In genomic region chr10:84048706-84049105, GRCm38 (mm10) we compare ENCODE assay signal across 15 mouse cellular contexts.
DNase-seq lines count a peak whose midpoint lies in the region; ATAC-seq and TF ChIP-seq lines count a peak whose summit lies in the region.
"Had no signal": no experiment of that assay in that cellular context is flagged by ENCODE, and none has a peak within 500 bp of the region (broad histone marks: within the 10 kb centered on the region; RNA-seq: fewer than 3 reads in every experiment).

No protein-coding gene starts in this region.

- no peak overlapping the region for H3K4me3 ChIP-seq in embryonic facial prominence, embryonic 13.5 days
- H3K4me3 ChIP-seq in embryonic facial prominence, embryonic 10.5 days = no peak overlapping the region
- H3K4me3 ChIP-seq in limb, embryonic 14.5 days (replicated peaks; ENCODE audit: low read length) = no peak overlapping the region
- no peak overlapping the region for H3K4me3 ChIP-seq in forebrain, postnatal 0 days (ENCODE audit: low read depth, low read length)
- H3K4me3 ChIP-seq: forebrain, embryonic 10.5 days; intestine, embryonic 15.5 days; midbrain, embryonic 10.5 days had no signal

- no peak for DNase-seq in embryonic facial prominence, embryonic 10.5 days (ENCODE audit: low spot score)
- peak; percentile 27 for DNase-seq in lung, postnatal 10 days
- no peak for DNase-seq in lung, adult 18-20 months
- peak; percentile 71 to 82 for DNase-seq in cerebellum, postnatal 10 days
- peak; percentile 16 for DNase-seq in limb, embryonic 14.5 days (ENCODE audit: low spot score)
- DNase-seq in forebrain, postnatal 0 days = no peak
- no peak for DNase-seq in adrenal gland, postnatal 10 days
- DNase-seq: B cell, adult 2 months; heart, postnatal 14 days; kidney, postnatal 25 days; lung, postnatal 14 days had no signal

- no peaks in the 10 kb centered on the region for H3K27me3 ChIP-seq in embryonic facial prominence, embryonic 13.5 days
- H3K27me3 ChIP-seq in embryonic facial prominence, embryonic 10.5 days (replicated peaks; ENCODE audit: low read depth, poor library complexity, severe bottlenecking) = no peaks in the 10 kb centered on the region
- H3K27me3 ChIP-seq in limb, embryonic 14.5 days (ENCODE audit: control insufficient read depth, insufficient read depth, low read length) = no peaks in the 10 kb centered on the region
- no peaks in the 10 kb centered on the region for H3K27me3 ChIP-seq in forebrain, postnatal 0 days (ENCODE audit: insufficient read depth, low read length)
- H3K27me3 ChIP-seq: intestine, embryonic 15.5 days had no signal

- H3K9me3 ChIP-seq in embryonic facial prominence, embryonic 13.5 days = no peaks in the 10 kb centered on the region
- H3K9me3 ChIP-seq in embryonic facial prominence, embryonic 10.5 days = no peaks in the 10 kb centered on the region
- H3K9me3 ChIP-seq in limb, embryonic 14.5 days (ENCODE audit: control insufficient read depth, low read length) = no peaks in the 10 kb centered on the region
- H3K9me3 ChIP-seq in forebrain, postnatal 0 days (ENCODE audit: low read length) = no peaks in the 10 kb centered on the region
- H3K9me3 ChIP-seq: intestine, embryonic 15.5 days; midbrain, embryonic 10.5 days had no signal

- WGBS in embryonic facial prominence, embryonic 13.5 days = 57% methylated on average over 5 of the region's 5 CpGs
- 83% methylated on average over 5 of the region's 5 CpGs for WGBS in embryonic facial prominence, embryonic 10.5 days
- WGBS in limb, embryonic 14.5 days = 80% methylated on average over 5 of the region's 5 CpGs
- WGBS in forebrain, postnatal 0 days = 78% methylated on average over 5 of the region's 5 CpGs

- H3K4me2 ChIP-seq in embryonic facial prominence, embryonic 13.5 days = no peak overlapping the region
- no peak overlapping the region for H3K4me2 ChIP-seq in limb, embryonic 14.5 days (replicated peaks; ENCODE audit: low read depth, low read length, severe bottlenecking)
- no peak overlapping the region for H3K4me2 ChIP-seq in forebrain, postnatal 0 days (ENCODE audit: low read depth)
- H3K4me2 ChIP-seq: intestine, embryonic 15.5 days had no signal

- no peak overlapping the region for H3K9ac ChIP-seq in embryonic facial prominence, embryonic 13.5 days
- no peak overlapping the region for H3K9ac ChIP-seq in limb, embryonic 14.5 days (ENCODE audit: low read depth, low read length, severe bottlenecking)
- H3K9ac ChIP-seq in forebrain, postnatal 0 days = no peak overlapping the region
- H3K9ac ChIP-seq: intestine, embryonic 15.5 days had no signal

- no peak for TF ChIP-seq POLR2A in limb, embryonic 14.5 days (IDR thresholded peaks at IDR 0.05; ENCODE audit: borderline replicate concordance, extremely low read depth, insufficient read depth, insufficient read length)

- peak overlapping the region; percentile 64 for H3K27ac ChIP-seq in embryonic facial prominence, embryonic 13.5 days
- H3K27ac ChIP-seq in embryonic facial prominence, embryonic 10.5 days (replicated peaks) = no peak overlapping the region
- no peak overlapping the region for H3K27ac ChIP-seq in limb, embryonic 14.5 days (replicated peaks; ENCODE audit: low read depth, low read length)
- no peak overlapping the region for H3K27ac ChIP-seq in forebrain, postnatal 0 days (ENCODE audit: low read depth, low read length)
- H3K27ac ChIP-seq: forebrain, embryonic 10.5 days; intestine, embryonic 15.5 days; midbrain, embryonic 10.5 days had no signal

- H3K36me3 ChIP-seq in embryonic facial prominence, embryonic 13.5 days = no peaks in the 10 kb centered on the region
- H3K36me3 ChIP-seq in embryonic facial prominence, embryonic 10.5 days (replicated peaks) = no peaks in the 10 kb centered on the region
- no peaks in the 10 kb centered on the region for H3K36me3 ChIP-seq in limb, embryonic 14.5 days (ENCODE audit: control insufficient read depth, insufficient read depth, low read length)
- H3K36me3 ChIP-seq in forebrain, postnatal 0 days (ENCODE audit: insufficient read depth) = no peaks in the 10 kb centered on the region
- H3K36me3 ChIP-seq: forebrain, embryonic 10.5 days; intestine, embryonic 15.5 days; midbrain, embryonic 10.5 days had no signal

- TF ChIP-seq CTCF in forebrain, postnatal 0 days (IDR thresholded peaks at IDR 0.05; ENCODE audit: low read depth) = no peak

- H3K4me1 ChIP-seq in embryonic facial prominence, embryonic 13.5 days = peaks cover 6% of the 10 kb centered on the region; the same call in 1 of the 2 replicates
- peaks cover 4% of the 10 kb centered on the region; the same call in 1 of the 2 replicates for H3K4me1 ChIP-seq in embryonic facial prominence, embryonic 10.5 days
- no peaks in the 10 kb centered on the region for H3K4me1 ChIP-seq in limb, embryonic 14.5 days (ENCODE audit: control insufficient read depth, insufficient read depth, low read length)
- no peaks in the 10 kb centered on the region for H3K4me1 ChIP-seq in forebrain, postnatal 0 days (ENCODE audit: insufficient read depth)
- H3K4me1 ChIP-seq: forebrain, embryonic 10.5 days; intestine, embryonic 15.5 days; midbrain, embryonic 10.5 days had no signal

- ATAC-seq in embryonic facial prominence, embryonic 13.5 days (ENCODE audit: insufficient number of reproducible peaks, insufficient read depth, low FRiP score, low TSS enrichment, low read depth) = no peak
- ATAC-seq in limb, embryonic 14.5 days (ENCODE audit: low FRiP score, low read depth) = peak; percentile 53; the same call in 1 of the 2 replicates
- no peak for ATAC-seq in forebrain, postnatal 0 days
- ATAC-seq: intestine, embryonic 15.5 days had no signal

Comparison
In these comparisons a context has a peak if more than half of its experiments do, and no peak if none do; other contexts are left out.
1. DNase-seq: peak in lung, postnatal 10 days (single experiment), cerebellum, postnatal 10 days (2 of 2) and limb, embryonic 14.5 days (single experiment); none in embryonic facial prominence, embryonic 10.5 days (single experiment), lung, adult 18-20 months (0 of 2), forebrain, postnatal 0 days (single experiment) and adrenal gland, postnatal 10 days (single experiment).